Mouse (Mus musculus): ENCODE measurements at regions not wholly inside any gene's neighbourhood (a gene's known extent, or its start where the extent isn't known, plus 50 kb on each side); places are given as distances from the start of the nearest gene placed in this dataset.

GRCm38 (mm10) chr9:50191136-50191535 lies 153.6 kb downstream of the Rpl10-ps3 start:
- TF ChIP-seq TCF12 (IDR thresholded peaks at IDR 0.05; ENCODE audit: low read depth, low read length) (no peak), POLR2A (IDR thresholded peaks at IDR 0.05; ENCODE audit: control insufficient read depth in 1 of 2, insufficient read depth in 1 of 2, low read depth in 1 of 2, low read length in 2 of 2, poor library complexity in 1 of 2) (no peak), GATA1 (IDR thresholded peaks at IDR 0.05; ENCODE audit: low read depth, low read length) (no peak), KAT2A (conservative IDR thresholded peaks at IDR 0.05; ENCODE audit: low read depth, low read length) (no peak), MYC (IDR thresholded peaks at IDR 0.05; ENCODE audit: low read depth, low read length) (no peak), MAX (IDR thresholded peaks at IDR 0.05; ENCODE audit: low read length) (no peak), CTCF (IDR thresholded peaks at IDR 0.05 in 2 of 3, conservative IDR thresholded peaks at IDR 0.05 in 1 of 3; ENCODE audit: control insufficient read depth in 1 of 3, insufficient read depth in 1 of 3, low read depth in 2 of 3, low read length in 3 of 3, poor library complexity in 1 of 3, severe bottlenecking in 1 of 3) (no peak), ZMIZ1 (IDR thresholded peaks at IDR 0.05; ENCODE audit: low read depth, low read length) (no peak)

All from MEL (cell line).